Mouse (Mus musculus) adrenal gland, adult 10 weeks (tissue): ENCODE data around the gene Incenp. TPM values are rescaled to one million over a fixed set of nuclear protein-coding genes. Genes with fewer than 3 reads are reported as not detected.

ENCODE experiments used
- polyA plus RNA-seq: library from polyadenylated mRNA; stranded (reverse); fragments of 350-450 nt; fragmentation: Illumina TruSeq; extraction: RNeasy Lipid Tissue Mini Kit (QIAGEN cat#74804); gene quantifications from one replicate; pipeline ENCODE4 v1.2.3, GENCODE M21; 2014; ENCODE audit warnings: low read depth, low replicate concordance

The Incenp gene
- polyA plus RNA-seq = 5.8 TPM

GRCm38 (mm10) chr19:9899072-9899779 lies at the start of gene Incenp:
Gene Incenp (minus strand): TSS chr19:9899551.

GRCm38 (mm10) chr19:9847262-9847661 lies 52.1 kb downstream of the Incenp start, which contains the start of gene Scgb2a2:
Gene Scgb2a2 (plus strand): TSS chr19:9847562.

Other genes starting within 250 kb of the Incenp start
- gene Scgb2a2, start 52.0 kb downstream of the Incenp start, polyA plus RNA-seq = not detected
- 2,895 TPM for gene Fth1, start 81.0 kb upstream of the Incenp start, polyA plus RNA-seq
- gene Best1, start 102.1 kb upstream of the Incenp start, polyA plus RNA-seq = not detected
- gene Rab3il1, start 102.1 kb upstream of the Incenp start, polyA plus RNA-seq = 0.99 TPM
- 6.5 TPM for gene Fads3, start 142.0 kb upstream of the Incenp start, polyA plus RNA-seq
- gene Fads2, start 202.2 kb upstream of the Incenp start, polyA plus RNA-seq = 284 TPM